ENCODE assay signal across 20 mouse cellular contexts in the genomic region with DNA sequence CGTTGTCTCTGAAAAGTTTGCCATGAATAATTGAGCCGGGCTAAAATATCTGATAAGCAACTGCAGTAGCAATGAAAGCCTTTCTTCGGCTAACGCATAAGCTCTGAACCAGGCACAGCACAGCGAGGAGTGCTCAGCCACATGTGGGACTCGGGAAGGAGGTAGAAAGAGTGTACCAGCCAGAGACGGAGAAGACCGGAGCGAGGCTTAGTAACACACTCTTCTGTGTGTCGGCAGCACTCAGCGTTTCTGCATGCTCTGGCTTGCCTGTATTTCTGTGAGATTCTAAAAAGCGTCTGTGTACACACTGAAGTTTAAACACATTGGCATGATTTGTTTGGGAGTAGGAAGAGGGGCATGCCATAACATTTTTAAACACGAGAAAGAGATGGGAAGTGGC. TPM values are rescaled to one million over a fixed set of nuclear protein-coding genes. Genes with fewer than 3 reads are reported as not detected.
A peak's percentile ranks its signal among the peaks of the same experiment; 100 is the strongest.
DNase-seq lines count a peak whose midpoint lies in the region; ATAC-seq and TF ChIP-seq lines count a peak whose summit lies in the region.
"Had no signal": no experiment of that assay in that cellular context is flagged by ENCODE, and none has a peak within 500 bp of the region (broad histone marks: within the 10 kb centered on the region; RNA-seq: fewer than 3 reads in every experiment).

No protein-coding gene starts in this region.

- 78% methylated on average over 13 of the region's 13 CpGs for WGBS in heart, embryonic 10.5 days
- 36% methylated on average over 13 of the region's 13 CpGs for WGBS in lung, postnatal 0 days
- 27% methylated on average over 13 of the region's 13 CpGs for WGBS in stomach, embryonic 14.5 days

- H3K4me2 ChIP-seq in lung, postnatal 0 days (replicated peaks; ENCODE audit: low read depth, low read length): no peak overlapping the region
- H3K4me2 ChIP-seq in stomach, embryonic 14.5 days (replicated peaks; ENCODE audit: low read depth, low read length): 0 out of 2 replicates have a peak overlapping the region, but pooled peaks have one; percentile 10
- H3K4me2 ChIP-seq: forebrain, embryonic 12.5 days; heart, embryonic 13.5 days; hindbrain, embryonic 15.5 days had no signal

- no peak overlapping the region for H3K27ac ChIP-seq in heart, embryonic 10.5 days
- H3K27ac ChIP-seq in lung, postnatal 0 days (ENCODE audit: low read length): no peak overlapping the region
- no peak overlapping the region; the same call in 1 of the 2 replicates for H3K27ac ChIP-seq in stomach, embryonic 14.5 days (ENCODE audit: low read length)
- H3K27ac ChIP-seq: forebrain, embryonic 12.5 days; heart, embryonic 13.5 days; hindbrain, embryonic 15.5 days had no signal

- no peak for ATAC-seq in lung, postnatal 0 days
- peak; percentile 66; the same call in 1 of the 2 replicates for ATAC-seq in stomach, embryonic 14.5 days (ENCODE audit: insufficient number of reproducible peaks, insufficient read depth, low FRiP score, low read depth)
- ATAC-seq in monocyte, adult 5-6 weeks (replicated peaks; ENCODE audit: insufficient number of reproducible peaks, low FRiP score, low TSS enrichment, poor library complexity, severe bottlenecking): no peak
- ATAC-seq: activated CD4-positive, CD25-positive, alpha-beta regulatory T cell, adult 4 months; forebrain, embryonic 16.5 days; inflammation-experienced regulatory T-cells, adult 6 months; Patski had no signal

- H3K9me3 ChIP-seq in heart, embryonic 10.5 days: no peaks in the 10 kb centered on the region
- no peaks in the 10 kb centered on the region for H3K9me3 ChIP-seq in lung, postnatal 0 days (ENCODE audit: low read length)
- H3K9me3 ChIP-seq in stomach, embryonic 14.5 days (ENCODE audit: control insufficient read depth, low read depth, low read length): no peaks in the 10 kb centered on the region
- H3K9me3 ChIP-seq: forebrain, embryonic 12.5 days; heart, embryonic 13.5 days; hindbrain, embryonic 15.5 days had no signal

- no peak for TF ChIP-seq EP300 in lung, postnatal 0 days (IDR thresholded peaks at IDR 0.05)

- intact Hi-C loops in heart, postnatal 36 days (cut with DNase I): no loop called here

- no peaks in the 10 kb centered on the region; the same call in 1 of the 2 replicates for H3K27me3 ChIP-seq in heart, embryonic 10.5 days (ENCODE audit: insufficient read depth, poor library complexity, severe bottlenecking)
- H3K27me3 ChIP-seq in lung, postnatal 0 days (replicated peaks; ENCODE audit: insufficient read depth, low read length): no peaks in the 10 kb centered on the region
- no peaks in the 10 kb centered on the region for H3K27me3 ChIP-seq in stomach, embryonic 14.5 days (ENCODE audit: control insufficient read depth, insufficient read depth, low read length)
- H3K27me3 ChIP-seq: CH12.LX; forebrain, embryonic 12.5 days; hindbrain, embryonic 15.5 days; Patski had no signal

- 0 out of 2 replicates have a peak, but pooled peaks cover 3% of the 10 kb centered on the region for H3K4me1 ChIP-seq in heart, embryonic 10.5 days
- H3K4me1 ChIP-seq in lung, postnatal 0 days (ENCODE audit: insufficient read depth, low read depth, low read length): no peaks in the 10 kb centered on the region; the same call in 1 of the 2 replicates
- H3K4me1 ChIP-seq in stomach, embryonic 14.5 days (ENCODE audit: control insufficient read depth, insufficient read depth, low read length): peaks cover 21% of the 10 kb centered on the region
- H3K4me1 ChIP-seq: forebrain, embryonic 12.5 days; heart, embryonic 13.5 days had no signal

- no peaks in the 10 kb centered on the region for H3K36me3 ChIP-seq in heart, embryonic 10.5 days
- no peaks in the 10 kb centered on the region for H3K36me3 ChIP-seq in lung, postnatal 0 days (ENCODE audit: insufficient read depth, low read length)
- no peaks in the 10 kb centered on the region for H3K36me3 ChIP-seq in stomach, embryonic 14.5 days (ENCODE audit: control insufficient read depth, insufficient read depth, low read length)
- H3K36me3 ChIP-seq: heart, embryonic 13.5 days; hindbrain, embryonic 15.5 days had no signal

- TF ChIP-seq CTCF in lung, postnatal 0 days (IDR thresholded peaks at IDR 0.05): no peak

- DNase-seq in heart, embryonic 10.5 days (ENCODE audit: low spot score): peak; percentile 69
- DNase-seq in heart, postnatal 36 days: no peak
- no peak for DNase-seq in lung, postnatal 0 days (ENCODE audit: low spot score)
- no peak for DNase-seq in lung, postnatal 36 days
- DNase-seq in thymus, postnatal 14 days: no peak
- DNase-seq: adrenal gland, postnatal 14 days; cerebellum, adult 18-20 months; cerebellum, adult 9-11 months; gastrocnemius, adult 2 months; gastrocnemius, postnatal 25 days had no signal

- H3K9ac ChIP-seq in lung, postnatal 0 days (replicated peaks; ENCODE audit: low read depth): 0 out of 2 replicates have a peak overlapping the region, but pooled peaks have one; percentile 8
- H3K9ac ChIP-seq in stomach, embryonic 14.5 days (replicated peaks; ENCODE audit: low read depth, low read length): no peak overlapping the region
- H3K9ac ChIP-seq: forebrain, embryonic 12.5 days; heart, embryonic 13.5 days; hindbrain, embryonic 15.5 days had no signal

- H3K4me3 ChIP-seq in heart, embryonic 10.5 days: no peak overlapping the region
- H3K4me3 ChIP-seq in lung, postnatal 0 days (ENCODE audit: low read depth, low read length): no peak overlapping the region
- H3K4me3 ChIP-seq in stomach, embryonic 14.5 days (ENCODE audit: low read depth, low read length): no peak overlapping the region
- H3K4me3 ChIP-seq: forebrain, embryonic 12.5 days; gastrocnemius, adult 2 months; heart, embryonic 13.5 days; hindbrain, embryonic 15.5 days had no signal

RNA-seq across cellular contexts. Expression of a gene that starts 34.5 kb away (rescaled TPM):
- 3.1 and 5.0 TPM in 2 replicates for polyA plus RNA-seq in heart, embryonic 10.5 days (2016; fragmentation: Nextera tagmentation; extraction: Ambion mirVana)
- 10 to 100 TPM; 17.1 to 22.9 TPM for total RNA-seq in heart, postnatal 36 days (2021)
- polyA plus RNA-seq in lung, postnatal 0 days (2015; fragmentation: Nextera tagmentation; extraction: Ambion mirVana): 9.6 and 11.7 TPM in 2 replicates
- 10.2 and 11.2 TPM in 2 replicates for polyA plus RNA-seq in stomach, embryonic 14.5 days (2014; fragmentation: Nextera tagmentation; extraction: Ambion mirVana)
- 2.0 to 18.0 TPM (median 5.0 TPM) in 3 replicates for total RNA-seq in monocyte, adult 5-6 weeks (2017)
- total RNA-seq: CH12.LX had no signal
